Mouse (Mus musculus): ENCODE measurements around the gene Vbp1.

The Vbp1 gene

DNA sequence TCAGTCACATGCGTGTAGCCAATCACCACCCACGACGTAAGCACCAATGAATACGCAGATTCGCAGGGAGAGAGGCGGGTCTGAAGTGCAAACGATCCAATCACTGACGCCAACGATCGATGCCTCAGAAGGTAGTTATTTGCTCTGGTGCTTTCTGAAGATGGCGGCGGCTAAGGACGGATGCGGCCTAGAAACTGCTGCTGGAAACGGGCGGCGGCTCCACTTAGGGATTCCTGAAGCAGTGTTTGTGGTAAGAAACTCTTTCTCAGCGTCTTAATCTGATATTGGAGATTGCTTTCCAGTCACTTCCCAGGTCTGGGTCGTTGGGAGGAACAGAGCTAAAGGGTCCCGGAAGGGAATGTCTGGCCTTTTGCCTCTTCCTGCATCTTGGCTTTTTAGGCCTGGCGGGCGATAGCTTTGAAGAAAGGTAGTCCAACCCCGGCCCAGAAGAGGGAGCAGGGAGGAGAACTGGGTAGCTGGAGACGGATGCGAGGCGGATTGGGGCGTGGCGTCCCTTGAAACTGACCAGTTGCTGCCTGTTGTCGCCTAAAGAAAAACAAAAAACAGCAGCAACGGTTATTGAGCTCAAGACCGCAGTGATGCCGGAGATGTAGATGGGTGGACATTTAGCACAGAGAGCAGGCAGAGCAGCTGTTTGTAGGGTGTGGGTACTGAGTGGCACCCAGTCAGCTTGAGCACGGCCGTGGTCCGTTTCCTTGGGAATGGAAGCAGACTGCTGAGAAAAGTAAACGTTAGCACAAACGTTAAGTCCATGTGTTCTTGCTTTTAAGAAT, at the start of gene Vbp1:
Vbp1 (plus strand) TSS at position 121 of the 794 bp plus-strand sequence.
- DNase-seq, result peak; percentile 91

DNA sequence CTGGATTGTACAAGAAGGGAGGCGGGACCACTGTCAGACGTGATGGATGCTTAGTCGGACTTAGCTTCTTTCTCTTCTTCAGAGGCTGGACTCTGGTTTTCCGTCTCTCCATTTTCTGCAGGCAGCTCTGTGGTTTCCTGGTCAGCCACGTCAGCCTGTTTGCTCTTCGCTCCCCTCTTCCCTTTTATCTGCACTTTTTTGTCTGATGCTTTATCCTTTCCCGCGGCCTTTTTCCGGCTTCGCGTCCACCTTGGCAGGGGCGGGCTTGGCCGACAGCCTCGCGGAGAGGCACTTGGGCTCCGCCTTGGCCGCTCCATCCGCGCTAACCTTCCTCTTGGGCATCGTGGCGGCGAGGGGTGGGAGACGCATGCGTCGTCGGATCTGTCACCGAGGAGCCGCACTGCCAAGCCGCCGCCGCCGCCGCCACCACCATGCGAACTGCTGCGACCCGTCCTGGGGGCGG, 38.9 kb upstream of the Vbp1 start:
- peak; percentile 70 for DNase-seq

DNA sequence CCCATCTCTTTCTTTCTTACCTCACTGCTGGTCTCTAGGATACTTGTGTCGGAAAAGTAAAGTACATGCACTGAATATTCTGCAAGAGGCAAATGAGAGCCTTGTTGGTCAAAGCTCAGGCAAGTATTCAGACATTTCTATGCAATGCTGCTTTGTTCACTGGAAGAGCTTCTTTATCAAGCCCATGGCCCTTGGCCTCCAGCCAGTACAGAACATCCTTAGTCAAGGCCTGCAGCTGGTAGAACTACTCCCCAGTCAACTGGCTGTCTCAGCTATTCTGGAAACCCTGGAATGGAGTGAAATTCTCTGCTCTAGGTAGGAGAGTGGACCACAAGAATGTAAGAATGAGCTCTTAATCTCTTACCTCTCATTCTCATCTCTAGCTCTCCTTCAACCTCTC, 24.2 kb upstream of the Vbp1 start:
- DNase-seq, result no peak

- no peak for DNase-seq
Measured at GRCm38 (mm10) chrX:75513787-75514178, 316 bp upstream of the Vbp1 start.

GRCm38 (mm10) chrX:75577582-75578324, 63.7 kb downstream of the Vbp1 start, which contains the start of gene Rab39b:
Gene Rab39b (minus strand): TSS chrX:75578231.
- DNase-seq, result peak; percentile 73

- no peak for DNase-seq
Measured at GRCm38 (mm10) chrX:75578539-75578938, 64.4 kb downstream of the Vbp1 start.
